Mouse (Mus musculus) urinary bladder, postnatal 14 days (tissue): Measurements from ENCODE around the gene Fam120b.
A peak's percentile ranks its signal among the peaks of the same experiment; 100 is the strongest.

Experiments
- DNase-seq: peaks from one replicate; pipeline ENCODE4 v3.0.0; 2021; ENCODE audit warnings: low spot score

The Fam120b gene

DNA sequence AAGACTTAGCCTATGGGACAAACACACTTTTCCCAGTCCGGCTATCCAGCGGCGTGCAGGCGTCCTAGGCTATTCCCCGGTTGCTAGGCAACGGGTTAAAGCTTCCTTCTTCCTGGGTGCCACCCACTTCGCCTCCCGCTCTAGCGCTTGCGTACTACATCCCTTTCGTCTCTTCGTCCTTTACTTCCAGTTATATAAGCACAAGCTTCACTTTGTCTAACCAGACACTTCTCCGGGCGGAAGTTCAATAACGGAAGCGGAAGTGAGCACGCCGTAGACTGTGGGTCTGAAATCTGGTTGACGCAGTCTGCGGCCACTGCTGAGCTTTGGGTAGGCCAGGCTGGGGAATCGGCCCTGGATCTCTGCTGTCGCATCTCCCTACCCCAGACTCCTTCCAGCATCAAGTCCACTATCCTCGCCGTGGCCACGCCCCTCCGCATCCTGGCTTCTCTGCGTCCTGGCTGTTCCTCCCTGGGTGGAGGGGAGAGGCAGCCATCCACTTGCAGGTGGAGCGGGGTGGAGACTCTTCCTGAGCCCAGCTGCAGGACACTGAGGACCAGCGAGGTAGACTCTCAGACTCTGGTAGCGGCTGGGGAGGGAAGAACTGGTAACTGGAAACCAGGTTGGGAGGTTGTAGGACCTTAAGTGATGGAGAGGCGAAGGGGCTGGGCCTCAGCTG lies at the start of gene Fam120b:
TSS of gene Fam120b (plus strand) at position 206 of the 679 bp plus-strand sequence.
- DNase-seq, result peak; percentile 89

DNA sequence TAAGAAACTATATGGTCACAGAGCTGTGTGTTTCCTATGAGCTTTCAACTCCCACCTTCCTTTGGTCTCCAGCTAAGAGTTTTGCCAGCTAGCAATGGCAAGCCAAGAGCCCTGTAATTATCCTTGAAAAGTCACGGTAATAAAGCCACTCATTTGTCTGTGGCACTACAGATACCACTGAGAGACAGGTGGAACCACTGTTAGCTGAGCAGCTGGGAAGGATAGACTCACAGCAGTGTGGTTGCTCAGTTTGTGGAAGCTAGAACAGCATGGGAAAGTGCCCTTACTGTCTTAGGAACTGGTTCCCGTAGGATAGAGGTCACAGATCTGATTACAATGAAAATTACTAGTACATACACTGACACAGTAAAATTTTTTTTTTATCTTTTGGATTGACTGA lies 45.9 kb upstream of the Fam120b start:
- no peak for DNase-seq

DNA sequence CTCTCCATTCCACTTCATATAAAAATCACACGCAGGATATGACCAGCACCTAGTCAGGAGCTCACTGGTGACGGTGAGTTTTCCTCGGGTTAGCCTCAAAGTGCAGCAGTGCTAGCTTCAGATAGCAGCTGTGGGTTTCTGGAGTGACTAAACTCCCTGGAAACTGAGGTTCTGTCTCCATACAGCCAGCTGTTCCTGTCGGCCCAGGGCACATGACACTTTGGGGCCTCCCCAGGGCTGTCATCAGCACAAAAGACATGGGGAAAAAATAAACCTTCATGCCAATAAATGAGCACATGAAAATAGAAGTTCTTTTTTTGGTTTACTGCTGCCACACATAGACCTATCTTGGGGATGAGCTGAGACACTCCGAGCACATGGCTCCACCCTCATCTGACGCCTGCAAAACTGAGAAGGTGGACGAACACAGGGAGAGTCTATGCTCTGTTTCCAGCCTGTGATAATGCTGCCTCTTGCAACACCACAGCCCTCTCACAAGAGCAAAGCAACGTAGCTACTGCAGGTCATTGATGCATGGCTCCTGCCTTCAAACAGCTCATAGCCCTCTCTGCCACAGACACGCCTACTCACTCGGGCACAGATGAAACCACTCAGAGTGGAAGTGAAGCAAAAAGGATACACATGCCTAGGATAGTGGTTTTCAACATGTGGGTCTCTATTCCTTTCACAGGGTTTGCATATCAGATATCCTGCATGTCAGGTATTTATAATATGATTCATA lies 43.0 kb upstream of the Fam120b start:
- no peak for DNase-seq

DNA sequence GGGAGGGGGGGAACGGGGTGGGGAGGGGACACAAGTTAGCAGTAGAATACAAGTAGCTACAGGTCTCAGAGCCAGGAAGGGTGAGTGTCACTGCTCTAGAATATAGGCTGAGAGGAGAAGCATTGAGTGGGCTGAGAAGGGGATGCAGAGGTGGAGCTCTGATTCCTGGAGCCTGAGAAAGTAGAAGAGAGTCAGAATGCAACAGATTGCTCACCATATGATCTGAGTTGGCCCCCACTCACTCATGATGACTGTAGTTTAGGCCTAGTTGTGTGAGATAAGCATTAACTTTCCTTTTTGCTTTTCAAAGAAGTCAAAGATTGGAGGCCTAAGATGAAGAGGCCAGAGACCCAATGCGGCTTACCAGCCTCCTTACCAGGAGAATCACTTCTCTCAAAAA lies 42.0 kb upstream of the Fam120b start:
- DNase-seq, result no peak

DNA sequence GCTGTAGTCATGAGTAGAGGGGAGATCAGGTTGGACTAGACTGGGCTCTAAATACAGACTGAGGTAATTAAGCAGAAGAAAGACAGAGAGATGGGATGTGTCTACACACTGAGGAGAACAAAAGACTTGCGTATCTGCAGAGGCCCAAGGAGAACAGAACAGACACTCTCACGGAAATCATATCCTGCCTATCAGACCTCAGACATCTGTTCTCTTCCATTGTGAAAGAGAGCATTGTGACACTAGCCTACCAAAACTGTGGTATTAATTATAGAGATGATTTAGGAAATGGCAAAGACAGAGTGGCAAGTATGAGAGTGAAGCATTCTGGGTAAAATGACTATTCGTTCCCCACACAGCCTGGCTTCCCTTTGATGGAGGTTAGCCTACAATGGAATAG lies 40.9 kb upstream of the Fam120b start:
- DNase-seq, result no peak

DNA sequence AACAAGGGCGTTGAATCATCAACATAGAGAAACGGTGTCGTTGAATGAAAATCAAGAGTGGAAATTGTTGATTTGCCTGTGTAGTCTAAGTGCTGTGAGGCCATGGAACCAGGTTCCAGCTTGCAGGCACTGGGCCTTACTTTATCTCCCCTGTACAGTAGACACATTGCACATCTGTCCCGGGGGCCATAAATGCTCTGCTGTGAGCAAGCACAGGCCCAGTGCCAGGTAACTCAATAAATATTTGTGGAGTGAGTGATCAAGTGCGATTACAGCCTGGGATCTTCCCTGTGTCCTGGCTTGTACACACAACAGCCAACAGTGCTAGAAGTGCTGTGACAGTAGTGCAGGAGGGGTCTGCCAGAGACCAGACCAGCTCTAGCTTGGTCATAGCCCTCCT lies 39.5 kb upstream of the Fam120b start:
- DNase-seq, result peak; percentile 56

DNA sequence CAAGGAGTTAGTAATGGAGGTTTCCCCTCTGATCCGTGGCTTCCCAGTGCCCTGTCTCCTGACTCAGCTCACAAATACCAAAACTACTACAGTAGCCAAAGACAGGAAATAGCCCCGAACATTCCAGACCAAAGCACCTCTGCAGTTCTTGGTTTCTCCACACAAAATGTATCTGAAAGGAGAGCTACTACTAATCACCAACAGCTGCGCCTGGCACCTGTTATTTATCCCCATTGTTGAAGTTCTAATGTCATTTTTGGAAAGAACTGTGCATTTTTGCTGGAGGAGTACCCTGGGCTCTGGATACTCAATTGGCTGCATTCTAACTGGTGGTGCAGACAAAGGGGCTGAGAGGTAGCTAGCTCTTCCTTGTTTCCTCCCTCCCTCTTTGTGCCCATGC lies 38.9 kb upstream of the Fam120b start:
- no peak for DNase-seq

DNA sequence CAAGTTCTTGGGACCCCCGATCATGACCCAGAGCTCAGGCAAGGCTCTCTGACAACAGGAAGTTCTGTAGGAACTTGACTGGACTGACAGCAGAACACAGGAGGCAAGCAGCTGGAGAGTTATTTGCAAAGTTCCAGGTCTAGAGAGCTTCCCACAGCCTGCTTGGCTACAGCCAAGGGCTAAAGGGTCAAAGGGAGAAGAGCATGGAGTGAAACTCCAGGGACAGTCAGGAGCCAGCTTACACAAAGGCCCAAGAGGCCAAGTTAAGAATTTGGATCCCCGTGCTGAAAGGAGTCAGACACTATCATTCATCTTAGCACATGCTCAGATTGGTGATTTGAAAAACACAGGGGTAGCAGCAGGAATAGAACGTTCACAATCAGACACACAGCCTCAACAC lies 32.3 kb upstream of the Fam120b start:
- no peak for DNase-seq

DNA sequence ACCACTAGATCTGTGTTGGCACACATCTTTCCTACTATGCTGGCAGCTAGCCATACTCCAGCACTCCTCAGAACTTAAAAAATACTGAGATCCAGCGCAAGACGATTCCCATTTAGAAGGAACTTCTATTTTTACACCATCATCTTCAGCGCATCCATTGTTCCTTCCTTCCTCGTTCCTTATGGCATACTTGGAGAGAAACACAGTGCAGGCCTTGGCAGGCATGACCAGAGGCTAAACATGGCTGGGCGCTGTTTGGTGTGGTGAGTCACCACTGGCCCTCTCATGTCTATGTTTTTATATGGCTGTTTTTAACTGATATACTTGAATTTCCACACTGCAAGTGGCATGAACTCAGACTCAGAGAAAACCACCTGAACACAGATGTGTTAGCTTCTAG lies 30.4 kb upstream of the Fam120b start:
- DNase-seq, result peak; percentile 77

DNA sequence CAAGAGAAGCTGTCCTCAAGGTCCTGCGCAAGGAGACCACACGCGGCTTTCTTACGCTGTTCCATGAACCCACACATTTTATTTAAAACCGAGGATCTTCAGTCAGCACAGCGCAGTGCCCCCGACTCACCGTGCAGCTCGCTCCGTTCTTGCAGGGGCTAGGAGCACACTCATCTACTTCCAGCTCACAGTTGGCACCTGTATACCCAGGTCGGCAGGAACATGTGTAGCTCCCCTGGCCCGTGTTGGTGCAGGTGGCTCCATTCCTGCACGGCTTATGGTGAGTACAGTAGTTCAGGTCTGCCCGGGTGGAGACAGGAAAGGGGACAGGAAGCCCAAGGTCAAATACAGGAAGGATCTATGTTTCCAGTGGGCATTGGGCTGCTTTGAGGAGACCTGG lies 25.6 kb upstream of the Fam120b start:
- no peak for DNase-seq

DNA sequence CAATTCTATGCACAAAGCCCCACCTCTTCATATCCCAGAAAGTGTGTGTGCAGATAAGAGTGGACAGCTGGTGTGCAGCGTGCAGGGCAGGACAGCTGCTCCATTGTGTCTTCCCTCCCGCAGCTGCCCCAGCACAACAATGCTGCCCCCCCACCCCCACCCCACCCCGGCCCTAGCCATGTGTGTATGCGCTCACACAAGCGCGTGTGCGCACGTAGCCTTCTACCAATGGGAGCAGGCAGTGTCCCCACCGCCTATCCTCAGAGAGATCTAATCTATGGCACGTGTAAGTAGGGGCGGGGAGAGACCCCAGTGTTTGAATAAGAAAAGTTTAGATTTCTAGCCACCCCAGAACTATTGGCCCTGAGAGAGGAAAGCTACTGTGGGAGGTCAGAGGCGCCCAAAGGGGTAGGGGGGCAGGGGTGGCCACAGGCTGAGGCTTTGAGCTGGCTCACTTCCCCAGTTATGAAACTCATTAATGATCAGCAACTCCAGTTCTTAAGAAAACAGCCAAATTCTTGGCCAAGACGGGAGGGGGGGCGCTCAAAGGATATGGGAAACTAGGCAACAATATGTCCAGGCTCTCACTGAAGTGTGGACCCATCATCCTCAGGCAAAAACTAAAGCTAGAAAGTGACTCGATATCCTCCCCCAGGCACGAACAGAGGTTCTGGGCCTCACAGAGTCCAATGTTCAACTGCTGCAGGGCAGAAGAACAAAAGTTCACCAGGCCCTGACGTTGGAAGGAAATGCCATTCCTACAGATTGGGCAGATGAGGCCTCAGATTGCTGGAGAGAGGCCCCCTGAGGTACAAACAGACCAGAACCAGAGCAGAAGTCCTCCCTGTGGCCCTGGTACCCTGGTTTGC lies 23.8 kb upstream of the Fam120b start:
- no peak for DNase-seq

DNA sequence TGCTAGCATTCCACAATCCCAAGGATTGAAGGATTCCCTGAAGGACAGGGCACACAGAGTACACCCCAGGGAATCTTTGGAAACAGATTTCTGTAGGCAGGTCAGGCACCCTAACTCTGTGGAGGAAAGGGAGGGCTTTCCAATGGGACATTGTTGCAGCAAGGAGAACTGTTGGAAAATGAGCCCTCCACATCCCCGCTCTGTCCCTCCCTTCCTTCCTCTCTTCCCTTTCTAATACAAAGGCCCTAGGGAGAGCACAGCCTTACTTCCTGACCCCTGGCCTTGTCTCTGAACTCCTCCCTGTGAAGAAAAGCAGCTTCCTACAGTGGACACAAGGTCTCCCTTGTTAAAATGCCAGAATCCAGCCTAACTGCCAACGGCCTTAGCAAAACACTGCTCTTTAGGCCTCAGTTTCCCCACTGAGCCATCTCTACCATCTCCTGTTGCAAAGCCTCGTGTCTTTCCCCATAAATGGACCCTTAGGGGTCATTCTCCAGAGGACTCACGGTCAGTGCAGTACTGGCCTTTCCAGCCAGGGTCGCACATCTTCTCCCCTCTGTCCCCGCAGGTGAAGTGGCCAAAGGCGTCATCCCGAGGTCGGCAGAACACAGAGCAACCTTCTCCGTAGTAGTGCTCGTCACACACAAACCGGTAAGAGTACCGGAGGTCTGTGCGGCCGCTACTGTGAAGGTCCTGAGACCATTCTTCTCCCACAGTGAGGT lies 22.9 kb upstream of the Fam120b start:
- no peak for DNase-seq

DNA sequence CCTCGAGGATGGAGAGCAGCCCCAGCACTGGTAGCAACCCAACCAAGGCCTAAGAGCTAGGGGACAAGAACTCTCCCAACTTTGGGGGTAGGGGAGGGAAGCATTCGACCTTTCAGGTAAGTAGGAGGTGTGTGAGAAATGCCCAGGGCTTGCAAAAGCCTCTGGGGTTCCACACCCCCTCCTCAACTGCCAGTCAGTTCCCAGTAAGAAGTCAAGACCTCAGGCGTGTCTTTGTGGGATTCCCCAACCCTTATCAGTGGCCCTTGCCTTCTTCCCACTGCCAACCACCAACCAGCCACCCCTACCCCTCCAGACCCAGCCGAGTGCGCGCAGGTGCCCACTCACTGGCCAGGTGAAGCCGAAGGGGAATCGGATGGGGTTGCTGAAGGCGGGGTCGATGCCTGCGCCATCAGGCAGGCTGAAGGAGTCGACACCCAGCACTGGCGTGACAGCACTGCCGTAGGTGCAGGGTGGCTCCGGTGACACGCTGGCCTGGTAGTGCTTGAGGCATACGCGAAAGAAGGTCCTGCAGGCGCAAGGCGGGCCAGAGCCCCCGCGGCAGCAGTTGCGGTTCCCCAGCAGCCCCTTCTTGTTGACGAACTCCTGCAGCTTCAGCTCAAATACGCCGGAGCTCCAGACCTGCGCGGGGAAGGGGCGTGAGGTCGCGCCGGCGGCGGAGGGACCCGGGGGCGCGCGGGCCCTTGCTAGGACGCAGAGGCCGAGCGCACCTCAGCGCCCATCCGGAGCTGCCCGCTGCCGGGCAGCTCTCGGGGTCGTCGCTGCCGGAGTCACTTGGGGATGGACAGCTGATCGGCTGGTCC lies 21.5 kb upstream of the Fam120b start:
- peak; percentile 11 for DNase-seq

DNA sequence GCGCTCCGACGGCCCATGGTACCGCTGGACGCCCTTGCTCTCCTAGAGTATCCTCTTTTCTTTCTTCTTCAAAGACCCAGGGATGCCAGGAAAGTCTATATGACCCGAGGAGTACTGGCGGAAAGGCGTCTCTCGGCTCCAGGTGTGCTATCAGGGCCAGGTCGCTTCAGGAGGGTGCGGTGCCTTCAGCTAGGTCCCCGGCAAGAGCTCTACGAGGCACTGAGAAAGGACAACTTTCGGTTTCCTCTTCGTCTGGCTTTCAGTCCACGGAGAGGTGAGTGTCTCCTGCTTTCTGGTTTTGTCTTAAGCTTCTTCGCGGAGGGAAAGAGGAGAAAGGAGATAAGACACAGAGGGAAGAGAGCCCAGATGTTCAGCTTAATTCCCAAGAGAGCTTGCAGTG lies 20.8 kb upstream of the Fam120b start:
- peak; percentile 17 for DNase-seq

DNA sequence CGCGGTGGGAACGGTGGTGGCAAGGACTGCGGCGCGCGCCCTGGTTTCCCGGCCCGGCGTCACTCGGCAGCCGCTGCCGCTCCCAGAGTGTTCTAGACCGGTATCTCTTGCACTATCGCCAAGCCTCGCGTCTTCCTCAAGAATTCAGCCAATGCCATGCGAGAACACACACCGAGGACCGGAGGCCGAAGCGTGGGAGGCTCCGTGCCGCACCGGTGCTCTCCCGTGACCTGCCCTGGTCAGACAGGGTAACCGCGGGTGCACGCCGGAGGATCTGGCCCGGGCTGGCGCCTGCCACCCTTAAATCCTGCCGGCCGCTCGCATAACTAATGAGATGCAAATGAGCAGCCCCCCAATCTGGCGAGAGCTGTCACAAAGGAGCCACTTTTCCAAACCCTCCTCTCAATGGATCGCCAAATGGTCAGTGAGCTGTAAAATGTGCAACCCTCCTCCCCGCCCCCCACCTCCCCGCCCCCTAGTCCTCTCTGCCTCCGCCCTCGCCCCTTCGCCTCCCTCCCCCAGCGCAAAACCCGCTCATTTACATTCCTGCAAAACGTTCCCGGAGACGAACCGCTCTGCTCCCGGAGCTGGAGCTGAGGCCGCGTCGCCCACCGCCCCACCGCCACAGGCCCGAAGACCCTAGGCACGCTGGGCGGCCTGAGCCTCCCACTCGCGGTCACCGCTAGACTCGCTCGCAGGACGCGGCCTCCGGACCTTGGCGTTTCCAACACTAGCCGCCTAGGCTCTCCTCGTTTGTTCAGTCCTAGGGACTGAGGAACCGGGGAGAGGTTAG lies 20.1 kb upstream of the Fam120b start:
- peak; percentile 61 for DNase-seq

DNA sequence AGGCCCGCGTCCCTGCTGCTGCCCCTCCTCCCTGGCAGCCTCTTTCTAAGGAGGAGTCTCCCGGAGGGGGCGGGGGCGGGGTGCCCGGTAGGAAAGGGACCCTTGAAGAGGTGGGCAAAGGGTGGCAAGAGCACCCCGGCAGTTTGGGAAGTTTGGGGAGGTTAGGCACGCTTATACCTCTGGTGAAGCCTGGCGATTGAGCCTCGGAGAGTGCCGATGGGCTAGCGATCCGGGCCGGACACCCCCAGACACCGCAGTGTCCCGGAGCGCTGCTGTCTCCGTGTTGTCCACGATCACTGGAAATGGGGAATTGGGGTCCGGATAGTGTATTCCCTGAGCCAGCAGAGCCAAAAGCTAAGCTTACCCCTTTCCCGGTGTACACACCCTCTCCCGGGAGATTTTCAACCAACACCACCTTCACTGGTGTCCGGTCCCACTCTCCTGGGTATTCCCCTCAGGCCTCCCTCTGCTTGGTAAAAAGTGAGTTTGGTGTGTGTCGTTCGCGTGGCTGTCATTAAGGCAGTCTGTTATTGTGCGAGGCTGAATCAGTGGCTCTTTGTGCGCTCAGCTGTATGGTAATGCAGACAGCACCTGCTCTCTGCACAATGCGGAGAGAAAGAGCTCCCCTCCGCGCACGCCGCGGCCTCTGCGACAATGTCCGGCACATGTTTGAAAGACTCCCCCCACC lies 19.4 kb upstream of the Fam120b start, which contains the start of gene Dll1:
TSS of gene Dll1 (minus strand) at position 379 of the 688 bp plus-strand sequence.
- peak; percentile 15 for DNase-seq

DNA sequence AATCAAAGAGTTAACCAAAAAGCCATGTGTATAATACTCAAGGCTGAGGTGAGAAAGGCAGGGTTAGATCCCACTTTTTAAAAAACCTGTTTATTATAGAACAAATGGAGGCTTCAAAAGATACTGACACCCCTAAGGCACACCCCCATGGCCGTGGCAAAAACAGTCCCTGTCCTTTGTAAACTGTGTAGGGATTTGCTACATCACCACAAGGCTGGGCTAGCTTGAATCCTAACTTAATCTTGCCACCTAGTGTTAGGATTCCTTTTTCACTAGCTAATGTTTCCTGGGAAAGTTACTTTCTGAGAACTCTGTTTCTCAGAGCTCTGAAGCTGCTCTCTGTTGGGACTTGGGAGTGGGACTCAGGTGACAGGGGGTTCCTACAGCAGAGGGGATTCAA lies 18.1 kb upstream of the Fam120b start:
- DNase-seq, result peak; percentile 26

DNA sequence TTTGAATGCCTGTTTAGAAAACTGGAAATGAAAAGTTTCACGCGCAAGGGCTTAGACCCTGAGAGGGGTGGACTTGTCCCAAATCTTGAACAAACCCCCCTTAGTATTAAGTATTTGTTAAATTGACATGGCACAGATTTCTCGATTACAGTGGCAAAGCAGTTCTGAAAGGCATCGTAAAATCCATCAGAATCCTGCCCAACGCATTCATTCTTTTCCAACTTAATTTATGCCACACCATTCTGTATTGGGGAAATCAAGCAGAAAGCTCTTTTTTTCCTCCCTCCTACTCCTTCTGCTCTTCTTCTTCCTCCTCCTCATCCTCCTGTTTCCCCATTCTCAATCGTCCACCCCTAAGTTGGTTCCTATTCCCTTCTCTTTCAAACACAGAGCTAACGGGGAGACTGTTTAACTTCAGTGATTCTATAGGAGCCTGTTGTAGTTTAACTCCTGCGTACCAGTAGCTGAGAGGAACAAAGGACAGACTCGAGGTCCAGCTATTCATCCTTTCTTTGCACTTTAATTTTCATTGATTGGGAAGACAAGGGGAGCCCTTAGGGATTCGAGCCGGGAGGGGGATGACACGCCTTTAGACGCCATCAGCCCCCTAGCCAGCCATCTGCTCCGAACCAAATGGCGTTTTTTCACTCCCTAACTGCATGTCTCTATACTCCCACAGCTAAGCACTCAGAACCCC lies 17.4 kb upstream of the Fam120b start:
- no peak for DNase-seq
